Mouse (Mus musculus): ENCODE data around the gene Tspan17.

Tspan17 gene

GRCm38 (mm10) chr13:54805134-54805838, 16.1 kb downstream of the Tspan17 start:
- no peak for DNase-seq (ENCODE audit: low read depth, low spot score)

DNA sequence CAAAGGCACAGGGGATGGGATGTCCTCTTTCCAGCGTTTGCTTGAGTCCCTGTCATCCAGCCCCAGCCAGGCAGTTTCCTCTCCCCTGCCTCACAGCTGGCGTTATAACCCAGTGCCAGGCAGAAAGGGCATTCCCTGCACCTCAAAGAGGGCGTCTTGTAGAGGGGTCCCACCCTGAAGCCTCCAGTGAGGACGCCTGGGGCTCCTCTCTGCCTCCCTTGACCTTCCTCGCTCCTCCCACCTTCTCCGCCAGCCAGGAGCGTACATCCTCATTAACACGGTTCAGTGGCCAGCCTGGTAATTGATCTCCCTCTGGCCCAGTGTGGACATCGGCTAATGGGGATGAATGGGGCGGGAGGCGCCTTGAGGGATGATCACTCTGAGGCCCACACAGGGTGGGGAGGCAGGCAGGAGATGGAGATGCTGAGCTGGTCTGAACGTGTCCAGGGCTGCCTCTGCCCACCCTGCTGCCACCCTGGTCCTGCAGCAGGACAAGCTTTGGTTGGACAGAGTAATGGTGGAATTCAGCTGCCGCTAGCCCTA, 17.3 kb downstream of the Tspan17 start:
- no peak for DNase-seq (ENCODE audit: low read depth, low spot score)

GRCm38 (mm10) chr13:54808067-54808466, 18.9 kb downstream of the Tspan17 start:
- DNase-seq (ENCODE audit: low read depth, low spot score): no peak

- DNase-seq (ENCODE audit: low read depth, low spot score): no peak
These were observed 22.3 kb downstream of the Tspan17 start for GRCm38 (mm10) chr13:54811476-54811875.

GRCm38 (mm10) chr13:54813381-54813780, 24.2 kb downstream of the Tspan17 start:
- DNase-seq (ENCODE audit: low read depth, low spot score): no peak

DNA sequence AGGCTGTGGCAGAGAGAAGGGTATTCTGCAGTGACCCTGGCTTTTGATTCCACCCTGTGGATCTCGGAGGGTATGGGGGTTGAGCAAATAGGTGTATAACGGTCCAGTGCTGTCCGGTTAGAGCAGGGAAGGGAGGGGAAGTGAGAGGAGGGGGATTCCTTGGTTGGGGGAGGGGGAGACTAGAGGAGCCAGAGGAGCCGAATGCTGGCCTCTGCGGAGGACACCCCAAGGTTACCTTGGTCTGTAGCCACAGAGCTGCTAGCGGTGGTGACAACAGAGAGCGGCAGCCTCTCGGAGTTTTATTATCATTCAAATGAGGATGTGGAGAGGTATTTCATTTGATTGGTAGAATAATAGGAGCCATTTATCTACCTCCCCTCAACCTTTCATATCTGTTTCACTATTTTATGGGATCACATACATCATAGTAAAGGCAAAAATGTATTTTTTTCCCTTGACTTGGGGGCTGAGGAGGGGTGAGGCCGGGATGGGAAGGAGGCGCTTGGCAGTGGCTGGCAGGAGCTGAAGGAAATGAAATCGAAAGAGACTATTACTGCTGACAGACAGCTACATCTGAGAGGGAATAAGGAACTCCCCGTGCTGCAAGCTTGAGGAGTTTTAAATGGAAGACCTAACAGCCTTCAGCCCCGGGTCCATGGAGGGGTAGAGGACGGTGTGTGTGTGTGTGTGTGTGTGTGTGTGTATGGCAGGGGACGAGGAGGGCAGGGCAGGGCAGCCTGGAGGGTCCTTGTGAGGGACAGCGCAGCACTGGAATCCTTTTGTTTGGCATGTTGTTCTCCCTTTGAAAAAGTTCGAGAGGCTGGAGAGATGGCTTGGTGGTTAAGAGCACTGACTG, 29.4 kb downstream of the Tspan17 start:
- DNase-seq (ENCODE audit: low read depth, low spot score): no peak

- no peak for DNase-seq (ENCODE audit: low read depth, low spot score)
These were observed 31.9 kb downstream of the Tspan17 start for GRCm38 (mm10) chr13:54821106-54821505.

DNA sequence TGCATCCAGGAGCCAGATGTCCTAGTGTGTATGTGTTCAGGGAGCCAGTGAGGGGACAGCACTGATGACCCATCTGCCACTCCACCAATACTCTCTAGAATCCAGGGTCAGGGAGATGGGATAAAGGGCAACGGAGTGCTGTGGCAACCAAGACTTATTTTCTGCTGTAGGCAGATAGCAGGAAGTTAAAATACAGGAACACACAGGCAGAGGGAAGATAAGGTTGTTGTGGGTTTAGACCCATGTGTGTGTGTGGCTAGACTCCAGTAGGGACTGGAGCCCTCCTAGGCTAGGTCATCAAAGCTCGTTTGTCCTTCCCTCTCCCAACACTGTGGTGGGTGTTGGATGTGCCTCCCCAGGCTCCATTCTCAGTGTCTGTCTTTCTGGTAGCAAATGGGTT, 32.8 kb downstream of the Tspan17 start:
- DNase-seq (ENCODE audit: low read depth, low spot score): no peak

GRCm38 (mm10) chr13:54824111-54824931, 35.1 kb downstream of the Tspan17 start:
- no peak for DNase-seq (ENCODE audit: low read depth, low spot score)

GRCm38 (mm10) chr13:54827992-54828391, 38.8 kb downstream of the Tspan17 start:
- no peak for DNase-seq (ENCODE audit: low read depth, low spot score)

DNA sequence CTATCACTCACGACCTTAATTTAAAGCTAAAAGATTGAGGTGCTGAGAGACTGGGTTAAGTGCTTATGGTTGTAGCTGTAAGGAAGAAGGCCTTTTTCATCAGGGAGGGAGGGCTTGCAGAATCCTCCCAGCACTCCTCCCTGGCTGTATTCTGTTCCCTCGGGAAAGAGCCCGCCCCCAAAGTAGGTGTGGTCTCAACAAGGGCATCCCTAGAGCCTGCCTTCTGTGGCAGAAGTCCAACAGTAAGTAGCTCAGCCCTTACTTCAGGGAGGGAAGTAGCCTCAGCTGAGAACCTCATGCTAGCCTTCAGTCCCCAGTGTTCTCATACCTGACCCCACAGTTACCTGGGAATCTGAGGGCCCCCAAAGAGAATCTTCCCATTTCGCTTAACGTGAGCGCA, 39.3 kb downstream of the Tspan17 start:
- DNase-seq (ENCODE audit: low read depth, low spot score): no peak

- DNase-seq (ENCODE audit: low read depth, low spot score): no peak
These were observed 40.3 kb downstream of the Tspan17 start for GRCm38 (mm10) chr13:54829450-54829849.

DNA sequence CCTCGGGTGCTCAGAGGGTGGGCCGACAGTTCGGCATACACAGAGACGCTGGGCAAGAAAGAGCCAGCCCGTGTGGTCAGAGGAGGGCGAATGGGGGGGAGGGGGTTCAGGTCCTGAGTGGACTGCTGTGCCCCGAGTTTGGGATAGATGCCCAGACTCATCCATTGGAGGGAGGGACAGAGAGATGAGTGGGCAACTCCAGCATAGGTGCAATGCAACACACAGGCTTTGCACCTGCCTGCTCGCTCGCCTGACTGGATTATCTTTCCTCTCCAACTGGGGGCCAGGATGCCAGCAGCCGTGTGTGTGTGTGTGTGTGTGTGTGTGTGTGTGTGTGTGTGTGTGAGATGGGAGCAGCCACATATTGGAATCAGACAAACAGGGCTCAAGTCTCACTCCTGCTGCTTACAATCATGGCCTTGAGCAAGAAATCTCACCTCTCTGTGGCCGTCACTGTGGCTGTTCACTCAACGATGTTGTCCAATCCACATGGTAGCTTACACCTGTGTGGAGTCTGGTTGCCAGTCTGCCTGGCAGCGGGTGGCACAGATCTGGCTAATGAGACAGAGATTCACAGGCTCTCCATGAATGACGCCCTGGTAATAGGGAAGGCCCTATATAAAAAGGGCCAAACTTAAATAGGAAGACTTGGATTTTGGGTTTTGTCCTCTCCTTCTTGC, 47.3 kb downstream of the Tspan17 start:
- no peak for DNase-seq (ENCODE audit: low read depth, low spot score)

GRCm38 (mm10) chr13:54837061-54837460, 47.9 kb downstream of the Tspan17 start:
- DNase-seq (ENCODE audit: low read depth, low spot score): no peak

GRCm38 (mm10) chr13:54837471-54837889, 48.3 kb downstream of the Tspan17 start:
- DNase-seq (ENCODE audit: low read depth, low spot score): no peak

DNA sequence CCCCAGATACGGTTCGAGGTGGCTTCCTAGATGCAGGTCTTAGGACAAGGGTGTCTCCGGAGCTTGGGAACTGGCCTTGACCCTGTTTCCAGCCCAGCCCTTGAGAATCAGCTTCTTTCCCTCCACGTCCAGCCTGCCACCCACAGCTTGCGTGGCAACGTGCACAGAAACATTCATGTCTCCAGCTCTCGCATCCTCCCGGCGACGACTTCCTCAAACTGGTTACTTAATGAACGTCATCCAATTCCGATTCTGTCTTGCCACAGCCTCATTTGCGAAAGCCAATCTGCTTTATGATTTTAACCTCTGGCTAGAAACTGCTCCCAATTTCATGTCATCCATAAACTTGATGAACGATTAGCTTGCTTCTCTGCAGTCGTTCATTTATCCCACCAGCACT, 49.4 kb downstream of the Tspan17 start:
- DNase-seq (ENCODE audit: low read depth, low spot score): no peak

GRCm38 (mm10) chr13:54839211-54839610, 50.0 kb downstream of the Tspan17 start:
- no peak for DNase-seq (ENCODE audit: low read depth, low spot score)

DNA sequence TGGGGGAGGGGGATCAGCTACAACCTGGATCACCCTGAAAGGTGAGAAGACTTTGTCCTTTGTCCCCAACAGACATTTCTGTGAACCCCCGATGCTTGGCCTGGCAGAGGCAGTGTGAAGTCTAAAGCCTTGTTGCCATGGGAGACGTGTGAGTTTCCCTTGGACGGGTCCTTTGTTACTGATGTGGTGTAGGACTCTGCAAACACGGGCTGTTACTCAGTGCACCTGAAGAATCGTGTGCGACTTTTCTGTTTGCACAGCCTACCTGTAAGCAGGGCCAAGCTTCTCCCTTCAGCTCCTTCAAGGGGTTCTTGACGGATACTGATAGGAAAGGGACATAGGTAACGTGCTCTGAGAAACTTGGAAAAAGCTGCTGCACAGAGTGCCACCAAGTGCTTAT, 55.4 kb downstream of the Tspan17 start:
- DNase-seq (ENCODE audit: low read depth, low spot score): no peak
